Mouse (Mus musculus) embryonic stem cell, embryonic (primary cell): Measurements from ENCODE around the gene Mmp19.

Source experiments
- CTCF ChIA-PET, 4 experiments: fragments of 300-600 bp in 2 of 4; fragments of 350-600 bp in 2 of 4; sonication (Branson Sonifier 250); formaldehyde crosslinking; loops; one replicate each; lab custom pipeline; 2022; ENCODE audit warnings: inconsistent platforms in 2 of 4; lab: Charles Lee
- POLR2A ChIA-PET, 4 experiments: fragments of 300-600 bp in 2 of 4; fragments of 350-600 bp in 2 of 4; sonication (Branson Sonifier 250); formaldehyde crosslinking; loops; one replicate each; lab custom pipeline; 2022; ENCODE audit warnings: antibody characterized with exemption in 4 of 4, inconsistent platforms in 1 of 4; lab: Charles Lee

The Mmp19 gene

DNA sequence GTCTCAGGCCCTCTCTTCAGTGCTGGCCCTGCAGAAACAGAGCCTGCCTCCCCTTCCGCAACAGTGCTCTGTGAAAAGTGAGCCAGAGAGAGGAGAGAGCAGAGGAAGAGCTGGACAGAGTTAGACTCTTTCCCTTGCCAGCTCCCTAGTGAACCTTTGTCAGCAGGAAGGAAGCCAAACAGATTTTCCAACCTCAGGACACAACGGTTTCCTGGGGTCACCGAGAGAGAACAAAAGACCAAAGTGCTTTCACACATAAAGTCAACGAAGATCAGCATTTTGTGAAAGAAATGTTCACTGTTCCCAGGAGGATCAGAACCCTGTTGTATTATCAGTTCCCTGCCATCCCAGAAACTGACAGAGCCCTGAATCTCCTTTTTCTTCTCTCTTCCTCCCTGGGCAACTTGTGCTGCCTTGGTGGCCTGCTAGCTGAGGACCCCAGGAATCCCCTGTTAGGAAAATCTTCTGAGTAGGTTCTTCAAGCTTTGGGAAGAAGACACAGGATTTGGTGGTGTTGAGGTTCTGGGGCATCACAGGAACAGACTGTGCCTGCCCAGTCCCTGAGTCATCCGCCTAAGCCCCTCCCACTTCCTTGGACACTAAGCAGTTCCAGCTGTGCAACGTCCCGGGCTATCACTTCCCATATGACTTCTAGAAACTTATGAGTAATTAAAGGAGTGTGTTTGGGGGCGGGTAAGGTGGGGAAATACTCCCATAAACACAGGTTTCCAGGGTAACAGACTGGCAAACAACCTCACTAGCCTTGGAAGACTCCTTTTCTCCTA lies 11.5 kb upstream of the Mmp19 start:
- CTCF ChIA-PET: no interaction called here
- POLR2A ChIA-PET: interaction anchor here in 2 of 4 experiments (0.5 to 1.1 kb wide), 5 partner anchors 11 to 34 kb away, joined by 3 to 6 read pairs (median 3); no protein-coding TSS in a partner anchor

- ChIA-PET CTCF (no interaction called here), POLR2A (no interaction called here)
Measured at GRCm38 (mm10) chr10:128780200-128780599, 10.5 kb upstream of the Mmp19 start.

DNA sequence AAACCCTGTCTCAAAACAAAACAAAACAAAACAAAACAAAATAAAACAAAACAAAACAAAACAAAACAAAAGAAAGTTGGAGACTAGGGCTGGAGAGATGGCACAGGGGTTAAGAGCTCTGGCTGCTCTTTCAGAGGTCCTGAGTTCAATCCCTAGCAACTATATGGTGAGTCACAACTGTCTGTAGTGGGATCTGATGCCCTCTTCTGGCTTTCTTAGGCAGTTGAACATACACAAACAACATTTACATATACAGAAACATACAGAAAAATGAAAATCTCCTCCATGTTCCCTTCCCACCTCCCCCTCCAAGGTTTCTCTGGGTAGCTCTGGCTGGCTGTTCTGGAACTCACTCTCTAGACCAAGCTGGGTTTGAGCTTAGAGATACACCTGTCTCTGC lies 1.3 kb downstream of the Mmp19 start:
- ChIA-PET POLR2A (interaction anchor here in 3 of 4 experiments (0.6 to 5.5 kb wide), 5 partner anchors 11 to 53 kb away, joined by 3 to 34 read pairs (median 3); partner anchors contain the start of genes Tmem198b (in 2 of the 3), Dnajc14 (in 1 of the 3) and Pym1 (in 1 of the 3)), CTCF (interaction anchor here (0.6 to 1.2 kb wide), 4 partner anchors 18 to 343 kb away, joined by 3 to 5 read pairs (median 3); no protein-coding TSS in a partner anchor)

- POLR2A ChIA-PET: interaction anchor here in 3 of 4 experiments (1.2 to 5.5 kb wide), 5 partner anchors 9 to 82 kb away, joined by 3 to 41 read pairs (median 8); partner anchors contain the start of genes Dnajc14 (in 2 of the 3) and Tmem198b (in 2 of the 3)
- CTCF ChIA-PET: no interaction called here
Measured at GRCm38 (mm10) chr10:128793258-128793657, 2.5 kb downstream of the Mmp19 start.

- CTCF ChIA-PET: no interaction called here
Measured at GRCm38 (mm10) chr10:128794391-128794790, 3.7 kb downstream of the Mmp19 start.

DNA sequence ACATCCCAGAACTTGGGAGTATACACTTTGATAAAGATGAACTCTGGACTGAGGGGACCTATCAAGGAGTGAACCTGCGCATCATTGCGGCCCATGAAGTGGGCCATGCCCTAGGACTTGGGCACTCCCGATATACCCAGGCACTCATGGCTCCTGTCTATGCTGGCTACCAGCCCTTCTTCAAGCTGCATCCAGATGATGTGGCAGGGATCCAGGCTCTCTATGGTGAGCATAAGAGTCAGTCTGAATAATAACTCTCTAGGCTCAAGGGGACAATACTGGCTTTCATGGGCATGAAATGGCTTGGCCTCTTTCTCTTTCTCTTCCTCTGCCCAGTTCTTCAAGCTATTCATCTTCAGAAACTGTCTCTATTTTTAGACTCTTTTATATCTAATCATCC lies 4.9 kb downstream of the Mmp19 start:
- ChIA-PET POLR2A (interaction anchor here (0.8 to 5.5 kb wide), 10 partner anchors 8 to 247 kb away, joined by 3 to 41 read pairs (median 4); partner anchors contain the start of genes Tmem198b (in 3 of the 4), Dnajc14 (in 2 of the 4) and Zc3h10 (in 1 of the 4)), CTCF (interaction anchor here in 3 of 4 experiments (0.6 to 1.2 kb wide), 5 partner anchors 22 to 206 kb away, joined by 3 to 8 read pairs (median 4); no protein-coding TSS in a partner anchor)

More at GRCm38 (mm10) chr10:128794391-128794790, 3.7 kb downstream of the Mmp19 start:
- POLR2A ChIA-PET: interaction anchor here in 3 of 4 experiments (0.8 to 5.5 kb wide), 11 partner anchors 9 to 246 kb away, joined by 3 to 41 read pairs (median 3); partner anchors contain the start of genes Dnajc14 (in 2 of the 3), Tmem198b (in 2 of the 3) and Zc3h10 (in 1 of the 3)

- CTCF ChIA-PET: no interaction called here
- POLR2A ChIA-PET: interaction anchor here in 2 of 4 experiments (0.9 to 2.7 kb wide), 8 partner anchors 9 to 110 kb away, joined by 3 to 8 read pairs (median 4); partner anchors contain the start of gene Pym1 (in 1 of the 2)
Measured at GRCm38 (mm10) chr10:128798676-128799075, 8.0 kb downstream of the Mmp19 start.

- CTCF ChIA-PET: no interaction called here
- POLR2A ChIA-PET: interaction anchor here in 1 of 4 experiments (4.7 kb wide), 1 partner anchor 7 kb away, joined by 41 read pairs; no protein-coding TSS in a partner anchor
Measured at GRCm38 (mm10) chr10:128801981-128802495, 11.3 kb downstream of the Mmp19 start.

DNA sequence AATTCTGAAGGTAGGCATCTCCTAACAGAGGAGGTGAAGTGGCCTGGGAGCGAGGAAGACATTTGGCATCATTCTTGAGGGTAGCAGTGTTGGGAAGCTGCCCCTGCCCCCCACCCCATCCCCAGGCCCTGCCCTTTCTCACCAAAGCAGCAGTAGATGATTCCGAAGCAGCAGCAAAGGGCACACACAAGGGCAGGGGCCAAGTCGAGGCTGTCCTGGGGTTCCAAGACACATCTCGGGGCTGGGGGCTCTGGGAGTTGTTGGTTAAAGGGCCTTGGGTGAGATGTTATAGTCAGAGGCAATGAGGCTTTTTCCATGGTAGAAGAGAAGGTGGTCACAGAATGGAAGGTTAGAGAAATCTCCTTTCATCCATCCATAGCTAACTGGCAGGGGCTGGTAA lies 12.2 kb downstream of the Mmp19 start:
- CTCF ChIA-PET: no interaction called here
- POLR2A ChIA-PET: interaction anchor here in 2 of 4 experiments (0.6 to 4.7 kb wide), 15 partner anchors 8 to 644 kb away, joined by 3 to 41 read pairs (median 16); partner anchors contain the start of genes Ormdl2 (in 2 of the 2), Pym1 (in 2 of the 2) and Cdk2 (in 1 of the 2)

DNA sequence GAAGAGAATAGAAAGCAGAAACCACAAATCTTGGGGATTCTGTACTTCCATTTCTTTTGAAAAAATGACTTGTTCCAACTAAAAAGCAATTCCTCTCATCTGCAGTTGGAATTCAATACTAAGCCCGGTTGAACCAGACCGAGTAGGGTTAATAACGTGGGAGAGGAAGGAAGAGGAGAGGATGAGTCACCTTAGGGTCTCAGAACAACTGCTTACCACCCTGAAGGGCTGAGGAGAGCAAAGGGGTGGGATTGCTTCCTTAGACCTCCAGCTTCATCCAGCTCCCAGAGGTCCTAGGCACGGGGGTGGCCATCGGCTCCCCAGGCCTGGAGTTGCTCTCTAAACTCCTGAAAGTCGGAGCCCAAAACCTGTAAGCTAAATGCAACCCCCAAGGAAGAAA lies 12.7 kb downstream of the Mmp19 start:
- POLR2A ChIA-PET: interaction anchor here in 2 of 4 experiments (0.6 to 4.7 kb wide), 18 partner anchors 8 to 645 kb away, joined by 3 to 41 read pairs (median 13); partner anchors contain the start of genes Ormdl2 (in 2 of the 2), Pym1 (in 2 of the 2), Cdk2 (in 1 of the 2) and Pa2g4 (in 1 of the 2)

DNA sequence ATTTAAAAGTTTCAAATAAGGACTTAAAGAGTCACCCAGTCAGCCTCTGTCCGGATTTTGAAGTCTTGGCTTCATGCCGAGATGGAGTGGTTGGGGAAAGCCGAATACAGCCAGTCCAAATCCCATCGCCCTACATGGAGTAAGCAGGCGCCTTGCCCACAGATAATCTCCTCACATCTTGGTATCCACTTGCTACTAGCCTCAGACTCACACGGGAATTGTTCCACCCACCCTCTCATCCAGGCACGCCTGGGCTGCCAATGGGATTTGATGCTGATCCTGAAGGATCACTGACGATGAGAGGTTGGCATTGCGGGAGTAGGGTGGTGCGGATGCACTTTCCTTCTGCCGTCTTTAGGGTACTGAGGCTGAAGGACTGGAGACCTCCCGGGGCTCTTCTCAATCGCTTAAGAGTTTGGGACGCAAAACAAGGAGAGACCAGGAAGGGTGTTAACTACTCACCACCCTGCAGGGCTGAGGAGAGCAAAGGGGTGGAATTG lies 13.1 kb downstream of the Mmp19 start, which contains the start of gene Dnajc14:
Dnajc14 (plus strand) TSS at position 292 of the 500 bp plus-strand sequence.
- CTCF ChIA-PET: interaction anchor here in 3 of 4 experiments (0.6 to 1.6 kb wide), 3 partner anchors 30 to 91 kb away, joined by 5 to 9 read pairs (median 6); no protein-coding TSS in a partner anchor
- POLR2A ChIA-PET: interaction anchor here in 3 of 4 experiments (0.6 to 4.7 kb wide), 40 partner anchors 9 to 1468 kb away, joined by 3 to 41 read pairs (median 8); partner anchors contain the start of genes Pym1 (in 3 of the 3), Cdk2 (in 2 of the 3), Ormdl2 (in 2 of the 3) and Pa2g4 (in 2 of the 3)

More for the DNA sequence above, 12.7 kb downstream of the Mmp19 start:
- CTCF ChIA-PET: no interaction called here

GRCm38 (mm10) chr10:128804271-128805091 lies 13.8 kb downstream of the Mmp19 start, which contains the start of gene Tmem198b:
Tmem198b (minus strand) TSS chr10:128804370.
- ChIA-PET CTCF (interaction anchor here in 3 of 4 experiments (0.6 to 1.8 kb wide), 20 partner anchors 16 to 1960 kb away, joined by 3 to 20 read pairs (median 4); partner anchors contain the start of genes Nabp2 (in 1 of the 3), Pym1 (in 1 of the 3) and Rnf41 (in 1 of the 3)), POLR2A (interaction anchor here (0.5 to 4.7 kb wide), 112 partner anchors 9 to 1469 kb away, joined by 3 to 41 read pairs (median 5); partner anchors contain the start of genes Ormdl2 (in 4 of the 4), Pym1 (in 3 of the 4), Bloc1s1 (in 2 of the 4) and Cdk2 (in 2 of the 4))

- CTCF ChIA-PET: interaction anchor here (0.5 to 1.8 kb wide), 28 partner anchors 15 to 1961 kb away, joined by 3 to 20 read pairs (median 3); partner anchors contain the start of genes Cnpy2 (in 1 of the 4), Dgka (in 1 of the 4), Esyt1 (in 1 of the 4) and Nabp2 (in 1 of the 4)
- POLR2A ChIA-PET: interaction anchor here (0.5 to 4.7 kb wide), 126 partner anchors 8 to 537 kb away, joined by 3 to 41 read pairs (median 4); partner anchors contain the start of genes Ormdl2 (in 4 of the 4), Pa2g4 (in 3 of the 4), Pym1 (in 3 of the 4) and Zc3h10 (in 3 of the 4)
Measured at GRCm38 (mm10) chr10:128805092-128806000, 14.6 kb downstream of the Mmp19 start.

GRCm38 (mm10) chr10:128806086-128806485 lies 15.4 kb downstream of the Mmp19 start:
- CTCF ChIA-PET: interaction anchor here (0.5 to 1.7 kb wide), 11 partner anchors 15 to 395 kb away, joined by 3 to 20 read pairs (median 4); partner anchors contain the start of genes Esyt1 (in 1 of the 4), Nabp2 (in 1 of the 4), Ormdl2 (in 1 of the 4) and Rnf41 (in 1 of the 4)
- POLR2A ChIA-PET: interaction anchor here (0.6 to 4.7 kb wide), 68 partner anchors 9 to 349 kb away, joined by 3 to 41 read pairs (median 6); partner anchors contain the start of genes Ormdl2 (in 4 of the 4), Pa2g4 (in 2 of the 4), Pym1 (in 2 of the 4) and Rab5b (in 2 of the 4)

- ChIA-PET CTCF (interaction anchor here in 2 of 4 experiments (0.5 to 1.6 kb wide), 3 partner anchors 8 to 33 kb away, joined by 3 to 4 read pairs (median 4); partner anchors contain the start of gene Ormdl2 (in 1 of the 2)), POLR2A (interaction anchor here in 3 of 4 experiments (0.6 to 2.3 kb wide), 12 partner anchors 7 to 111 kb away, joined by 3 to 11 read pairs (median 4); partner anchors contain the start of genes Ormdl2 (in 2 of the 3), Cdk2 (in 1 of the 3), Pmel (in 1 of the 3) and Rab5b (in 1 of the 3))
Measured at GRCm38 (mm10) chr10:128807018-128807417, 16.3 kb downstream of the Mmp19 start.
